Mouse (Mus musculus) small intestine, adult 2 months (tissue): Measurements from ENCODE around the gene Fiz1.

Experiments used
- CTCF ChIP-seq: fragments of 200-500 bp; IDR thresholded peaks from 2 replicates; pipeline ENCODE4 v1.5.1; 2012; ENCODE audit warnings: low read depth, mild to moderate bottlenecking, control low read depth, inconsistent platforms, low read length, moderate library complexity, mixed read lengths; ENCODE audit not compliant: insufficient replicate concordance, insufficient read length; ENCODE audit errors: extremely low read depth
- POLR2A ChIP-seq: fragments of 200-500 bp; IDR thresholded peaks from 2 replicates; pipeline ENCODE4 v1.6.1; 2012; ENCODE audit warnings: low read depth, mild to moderate bottlenecking, control low read depth, inconsistent platforms, low read length, moderate library complexity

- TF ChIP-seq CTCF (no peak), POLR2A (no peak)
Measured at GRCm38 (mm10) chr7:5052931-5053343, 38.4 kb upstream of the Fiz1 start.
